Mouse (Mus musculus): ENCODE measurements at regions not wholly inside any gene's neighbourhood (a gene's known extent, or its start where the extent isn't known, plus 50 kb on each side); places are given as distances from the start of the nearest gene placed in this dataset.
A peak's percentile ranks its signal among the peaks of the same experiment; 100 is the strongest.

DNA sequence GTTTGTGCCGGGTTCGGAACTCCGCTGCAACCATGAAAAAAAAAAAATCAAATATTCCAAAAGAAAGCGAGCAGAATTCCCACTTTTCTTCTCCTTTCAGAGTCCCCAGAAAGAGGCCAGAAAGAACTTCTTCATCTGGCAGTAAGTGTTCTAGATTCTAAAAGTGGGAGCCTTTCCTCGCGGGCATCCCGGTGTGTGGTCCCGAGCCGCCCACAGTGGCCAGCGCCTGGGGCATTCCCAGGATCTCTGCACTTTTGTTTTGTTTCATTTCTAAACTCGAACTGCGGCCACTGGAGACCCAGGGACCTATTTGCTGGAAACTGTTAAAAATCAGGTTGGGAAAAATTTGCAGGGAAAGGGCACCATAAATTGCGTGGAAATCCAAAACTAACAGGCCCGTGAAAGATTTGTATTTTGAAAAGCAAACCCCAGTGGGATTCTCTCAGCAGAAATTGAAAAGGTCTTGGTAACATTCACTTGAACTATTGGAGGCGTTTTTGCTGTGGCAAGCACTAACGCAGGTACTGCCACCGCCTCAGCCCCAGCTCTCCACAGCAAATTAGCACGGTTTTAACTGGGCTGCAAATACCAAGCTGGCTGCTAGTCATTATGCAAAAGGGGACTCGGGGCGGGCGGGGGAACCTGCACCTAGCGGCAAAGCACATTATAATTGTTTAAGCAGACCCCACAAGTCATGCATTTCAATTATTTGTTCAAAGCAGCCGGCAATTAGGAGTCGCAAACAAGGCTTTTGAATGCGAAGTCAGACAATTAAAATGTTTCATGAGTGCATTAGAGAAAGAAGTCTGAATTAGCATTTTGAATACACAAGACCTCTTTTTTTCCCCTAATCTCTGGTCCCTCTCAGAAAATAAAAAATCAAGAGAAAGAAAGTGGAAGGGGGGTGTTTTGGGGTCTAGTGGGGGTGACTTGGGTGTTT, 90.9 kb downstream of the Foxb1 start:
- TF ChIP-seq POLR2A (IDR thresholded peaks at IDR 0.05; ENCODE audit: low read depth, low read length) (peak; percentile 31; the same call in 1 of the 2 replicates), MAFK (IDR thresholded peaks at IDR 0.05; ENCODE audit: insufficient replicate concordance, low read length) (no peak), USF1 (IDR thresholded peaks at IDR 0.05; ENCODE audit: low read depth, low read length) (no peak), ZMIZ1 (IDR thresholded peaks at IDR 0.05; ENCODE audit: low read depth, low read length) (no peak), SMC3 (IDR thresholded peaks at IDR 0.05; ENCODE audit: low read depth, low read length) (no peak), CHD2 (IDR thresholded peaks at IDR 0.05; ENCODE audit: low read length) (no peak), TCF12 (IDR thresholded peaks at IDR 0.05; ENCODE audit: low read depth, low read length) (no peak), CTCF (conservative IDR thresholded peaks at IDR 0.05 in 1 of 2, IDR thresholded peaks at IDR 0.05 in 1 of 2; ENCODE audit: low read depth in 2 of 2, low read length in 2 of 2) (no peak), MAX (IDR thresholded peaks at IDR 0.05; ENCODE audit: low read length) (no peak), JUN (IDR thresholded peaks at IDR 0.05; ENCODE audit: insufficient read depth, low read depth, low read length) (no peak), JUND (conservative IDR thresholded peaks at IDR 0.05; ENCODE audit: low read depth, low read length) (no peak), CHD1 (IDR thresholded peaks at IDR 0.05; ENCODE audit: low read depth, low read length) (no peak)

Measured in CH12.LX (cell line).